Mouse (Mus musculus): ENCODE results near the gene Apoc2.

The Apoc2 gene

DNA sequence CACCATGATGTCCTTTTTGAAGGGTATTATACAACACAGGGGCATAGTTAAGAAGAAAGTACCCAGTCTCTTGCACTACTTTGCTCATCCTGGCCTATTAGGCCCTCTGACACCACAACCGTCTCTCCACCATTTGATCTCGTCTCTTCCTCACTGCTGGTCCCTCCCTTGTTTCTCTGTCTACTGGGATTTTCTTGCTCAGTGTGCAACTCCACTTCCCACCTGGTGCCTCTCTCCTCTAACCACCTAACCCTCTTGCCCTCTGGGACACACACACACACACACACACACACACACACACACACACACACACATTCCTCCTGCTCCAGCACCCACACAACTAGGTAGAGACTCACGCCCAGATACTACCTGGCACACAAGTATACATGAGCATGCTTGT lies 1.2 kb upstream of the Apoc2 start:
- no peak for DNase-seq (ENCODE audit: low read depth, low spot score)

DNA sequence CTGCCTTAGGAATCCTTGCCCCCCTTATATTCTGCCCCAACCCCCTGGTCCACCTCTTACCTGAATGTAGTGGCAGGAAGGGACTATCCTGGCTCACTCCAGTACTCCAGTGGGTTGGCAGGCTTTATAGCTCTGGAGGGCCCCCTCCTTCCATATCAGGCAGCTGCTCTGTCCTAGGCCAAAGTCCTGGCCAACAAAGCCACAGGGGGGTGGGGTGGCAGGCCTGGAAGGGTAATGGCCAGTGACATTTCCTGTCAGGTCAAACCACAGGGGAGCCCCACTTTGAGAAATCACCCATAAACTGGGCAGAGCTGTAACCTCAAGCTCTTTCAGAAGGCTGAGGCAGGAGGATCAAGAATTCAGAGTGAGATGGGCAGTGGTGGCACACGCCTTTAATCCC lies 1.1 kb downstream of the Apoc2 start:
- DNase-seq (ENCODE audit: low read depth, low spot score): no peak

DNA sequence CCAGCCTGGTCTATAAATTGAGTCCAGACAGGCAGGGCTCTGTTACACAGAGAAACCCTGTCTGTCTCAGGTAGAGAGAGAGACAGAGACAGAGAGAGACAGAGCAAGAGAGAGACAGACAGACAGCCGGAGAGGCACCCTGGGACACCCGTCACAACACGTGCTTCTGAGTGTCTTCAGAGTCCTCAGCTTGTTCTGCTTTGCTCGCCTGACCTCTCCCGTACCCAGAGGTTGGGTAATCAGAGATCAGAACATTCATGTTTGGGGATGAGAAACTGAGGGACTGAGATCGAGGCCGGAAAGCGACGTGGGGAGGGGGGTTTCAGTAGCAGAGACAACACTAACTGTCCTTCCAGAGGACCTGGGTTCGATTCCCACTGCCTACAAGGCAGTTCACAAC lies 1.9 kb downstream of the Apoc2 start:
- no peak for DNase-seq (ENCODE audit: low read depth, low spot score)

DNA sequence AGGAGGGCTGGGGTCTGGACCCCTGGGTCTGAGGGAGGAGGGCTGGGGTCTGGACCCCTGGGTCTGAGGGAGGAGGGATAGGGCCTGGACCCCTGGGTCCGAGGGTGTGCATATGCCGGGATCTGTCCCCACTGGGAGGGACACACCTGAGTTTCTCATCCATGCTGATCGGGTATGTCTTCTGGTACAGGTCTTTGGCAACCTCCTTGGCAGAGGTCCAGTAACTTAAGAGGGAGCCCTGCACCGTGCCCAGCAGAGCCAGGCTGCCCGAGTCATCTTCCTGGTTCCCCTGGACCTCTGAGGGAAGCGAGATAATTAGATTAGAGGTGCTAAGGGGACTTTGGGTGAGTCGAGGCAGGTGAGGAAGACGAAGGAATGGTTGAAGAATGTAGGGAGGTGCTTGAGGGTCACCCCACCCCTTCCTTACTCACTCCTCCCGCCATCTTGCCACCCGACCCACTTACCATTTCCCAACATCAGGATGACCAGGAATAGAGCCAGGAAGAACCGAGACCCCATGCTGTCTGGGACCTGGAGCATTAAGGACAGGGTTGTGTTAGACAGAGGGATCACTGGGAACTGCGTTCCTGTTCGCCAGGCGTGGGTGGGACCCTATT lies 4.5 kb downstream of the Apoc2 start:
- DNase-seq (ENCODE audit: low read depth, low spot score): no peak

DNA sequence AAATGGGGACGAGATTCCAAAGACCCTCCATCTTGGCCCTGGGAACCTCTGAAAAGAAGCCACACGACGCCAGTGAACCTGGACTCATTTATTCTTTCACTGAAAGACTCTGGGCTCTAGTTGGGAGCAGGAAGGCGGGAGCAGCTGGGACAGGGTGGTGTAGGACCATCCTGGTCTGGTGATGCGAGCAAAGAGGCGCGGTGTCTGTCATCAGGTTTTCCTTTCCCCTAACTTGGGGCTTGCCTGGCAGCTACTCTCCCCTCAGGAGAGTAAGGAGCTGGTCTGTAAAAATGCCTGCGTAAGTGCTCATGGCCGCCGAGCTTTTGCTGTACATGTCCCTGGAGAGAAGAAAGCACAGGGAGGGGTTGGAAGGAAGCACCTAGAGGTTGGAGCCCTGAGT lies 6.2 kb downstream of the Apoc2 start:
- no peak for DNase-seq (ENCODE audit: low read depth, low spot score)

DNA sequence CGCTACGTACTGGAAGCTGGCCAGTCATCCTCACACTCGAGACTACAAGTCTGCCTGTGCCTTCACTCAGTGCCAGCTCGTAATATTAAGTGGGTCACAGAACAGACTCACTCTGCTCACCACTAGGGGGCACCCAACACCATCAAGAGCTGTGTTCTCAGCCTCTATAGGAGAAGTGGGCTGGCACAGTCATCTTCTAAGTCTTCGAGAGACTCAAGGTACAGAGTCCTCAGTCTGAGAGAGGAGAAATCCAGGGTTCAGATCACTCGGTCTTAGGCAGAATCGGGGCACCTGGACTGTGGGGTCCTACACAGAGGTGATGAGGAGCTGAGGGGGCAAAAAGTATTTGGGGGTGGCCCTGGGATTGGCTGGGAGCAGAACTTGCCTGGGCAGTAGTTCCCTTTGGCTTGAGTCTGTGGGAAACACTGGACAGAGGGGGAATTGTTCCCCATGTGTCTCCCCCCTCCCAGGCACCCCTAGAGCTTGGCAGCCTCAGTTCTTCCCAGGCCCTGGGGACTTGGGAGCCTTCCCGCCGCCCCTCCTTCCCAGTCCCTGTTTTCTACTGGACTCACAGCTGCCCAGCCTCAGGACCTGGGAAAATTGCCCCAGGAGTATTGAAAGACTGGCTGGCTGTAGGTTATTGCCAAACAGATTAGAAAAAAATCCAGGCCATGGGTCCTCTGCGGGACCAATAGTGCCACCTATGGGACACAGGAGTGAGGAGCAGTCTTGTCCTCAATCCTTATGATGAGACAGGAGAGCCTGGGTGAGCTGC lies 8.6 kb downstream of the Apoc2 start:
- DNase-seq (ENCODE audit: low read depth, low spot score): peak; percentile 85

DNA sequence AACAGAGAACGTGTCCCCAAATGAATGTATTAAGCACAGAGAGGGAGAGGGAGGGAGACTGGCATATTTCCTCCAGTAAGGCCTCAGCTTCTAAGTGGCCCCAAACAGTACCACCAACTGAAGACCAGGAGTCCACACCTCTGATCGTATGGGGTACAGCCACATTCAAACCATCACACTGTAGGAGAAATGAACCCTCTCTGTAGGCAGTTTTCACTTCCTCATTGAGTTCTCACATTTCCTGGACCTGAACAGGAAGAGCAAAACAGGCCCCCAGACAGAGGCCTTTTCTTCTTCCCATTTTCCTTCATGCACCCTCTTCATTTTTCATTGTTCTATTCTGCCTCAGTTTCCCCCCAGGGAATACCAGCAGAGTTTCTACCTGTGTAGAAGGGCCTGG lies 10.3 kb downstream of the Apoc2 start:
- DNase-seq (ENCODE audit: low read depth, low spot score): no peak

DNA sequence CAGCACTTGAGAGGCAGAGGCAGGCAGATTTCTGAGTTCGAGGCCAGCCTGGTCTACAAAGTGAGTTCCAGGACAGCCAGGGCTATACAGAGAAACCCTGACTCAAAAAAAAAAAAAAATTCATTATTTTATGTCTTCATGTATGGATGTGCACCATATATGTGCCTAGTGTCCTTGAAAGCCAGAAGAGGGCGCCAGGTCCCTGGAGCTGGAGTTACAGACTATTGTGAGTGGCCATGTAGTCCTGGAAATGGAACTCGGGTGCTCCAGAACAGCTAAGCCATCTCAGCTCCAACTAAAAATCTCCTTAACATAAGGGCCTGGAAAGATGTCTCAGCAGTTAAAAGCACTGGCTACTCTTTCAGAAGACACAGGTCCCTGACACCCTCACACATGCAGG lies 11.0 kb downstream of the Apoc2 start:
- no peak for DNase-seq (ENCODE audit: low read depth, low spot score)

DNA sequence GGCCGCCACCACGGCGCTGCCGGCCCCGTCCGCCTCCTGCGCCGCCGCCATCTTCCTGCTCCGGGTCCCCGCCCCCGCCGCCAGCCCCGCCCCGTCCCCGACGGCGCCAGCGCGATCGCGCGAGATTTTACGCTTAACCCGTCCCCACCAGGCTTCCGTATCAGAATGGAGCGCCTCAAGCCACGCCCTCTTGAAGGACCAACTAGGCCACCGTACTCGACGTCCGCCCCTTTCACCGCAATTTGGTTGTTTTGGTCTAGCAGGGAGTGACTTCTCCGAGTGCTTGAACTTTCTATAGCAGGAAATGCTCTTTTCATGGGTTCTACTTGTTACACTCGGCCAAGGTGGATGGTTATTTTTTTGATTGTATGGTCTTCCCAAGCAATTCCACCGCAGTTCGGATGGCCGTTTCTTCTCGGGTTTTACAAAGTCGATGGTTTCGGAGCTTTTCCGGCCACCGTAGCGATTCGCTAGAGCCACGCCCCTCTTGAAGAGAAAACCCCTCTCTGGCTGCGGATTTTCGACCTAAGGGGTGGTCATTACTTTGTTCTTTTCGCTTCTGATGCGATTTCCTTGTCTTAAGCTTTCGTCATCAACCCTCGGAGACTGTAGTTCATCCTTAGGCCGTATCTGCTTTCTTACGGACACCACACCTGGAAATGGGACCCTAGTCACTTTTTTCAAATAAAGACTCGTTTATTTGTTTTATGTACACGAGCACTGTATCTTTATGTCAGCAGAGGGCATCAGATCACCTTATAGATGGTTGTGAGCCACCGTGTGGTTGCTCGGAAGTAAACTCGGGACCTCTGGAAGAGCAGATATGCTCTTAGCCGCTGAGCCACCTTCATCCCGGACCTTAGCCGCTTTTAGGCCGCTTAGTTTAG lies 12.5 kb downstream of the Apoc2 start, which contains the start of gene Clptm1:
Gene Clptm1, minus strand, starts transcription at position 79 of the 887 bp plus-strand sequence.
- peak; percentile 95 for DNase-seq (ENCODE audit: low read depth, low spot score)

DNA sequence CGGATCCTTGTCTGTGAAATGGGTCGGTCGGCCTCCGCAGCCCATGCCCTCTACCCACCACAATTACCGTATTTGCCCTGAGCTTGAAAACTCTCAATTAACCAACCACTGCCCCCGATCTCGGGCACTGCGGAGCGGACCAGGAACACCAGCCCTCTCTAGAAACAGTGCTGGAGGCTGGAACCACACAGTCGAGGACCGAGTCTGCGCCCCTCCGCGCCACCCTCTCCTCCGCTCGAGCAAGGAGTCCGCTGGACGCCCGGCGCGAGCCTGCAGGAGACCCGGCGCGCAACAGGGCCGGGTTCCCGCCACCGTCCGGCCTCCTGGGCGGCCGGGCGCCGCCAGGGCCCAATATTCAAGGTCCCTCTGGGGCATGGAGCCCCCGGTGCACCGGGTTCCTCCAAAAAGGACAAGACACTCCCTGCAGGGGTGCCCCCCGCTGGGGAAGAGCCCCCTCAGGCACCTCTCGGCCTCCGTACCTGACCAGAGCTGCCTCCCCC lies 13.2 kb downstream of the Apoc2 start:
- DNase-seq (ENCODE audit: low read depth, low spot score): no peak

DNA sequence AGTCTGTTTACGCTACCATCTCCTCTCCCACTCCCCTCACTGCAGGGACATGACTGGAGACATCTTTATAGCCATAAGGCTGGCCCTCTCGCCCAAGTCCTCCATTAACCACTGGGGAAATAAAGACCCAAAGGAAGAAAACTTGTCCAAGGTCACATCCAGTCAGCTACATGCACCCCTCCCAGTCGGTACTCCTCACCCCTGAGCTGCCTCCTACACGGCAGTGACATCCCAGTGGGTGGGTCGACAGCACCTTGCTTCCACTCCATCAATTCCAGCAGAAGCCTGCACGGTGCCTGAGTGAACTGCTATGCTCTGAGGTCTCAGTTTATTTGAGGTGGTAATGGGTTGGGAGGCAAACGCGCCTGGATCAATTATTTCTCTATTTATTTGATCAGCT lies 13.8 kb downstream of the Apoc2 start:
- DNase-seq (ENCODE audit: low read depth, low spot score): no peak

DNA sequence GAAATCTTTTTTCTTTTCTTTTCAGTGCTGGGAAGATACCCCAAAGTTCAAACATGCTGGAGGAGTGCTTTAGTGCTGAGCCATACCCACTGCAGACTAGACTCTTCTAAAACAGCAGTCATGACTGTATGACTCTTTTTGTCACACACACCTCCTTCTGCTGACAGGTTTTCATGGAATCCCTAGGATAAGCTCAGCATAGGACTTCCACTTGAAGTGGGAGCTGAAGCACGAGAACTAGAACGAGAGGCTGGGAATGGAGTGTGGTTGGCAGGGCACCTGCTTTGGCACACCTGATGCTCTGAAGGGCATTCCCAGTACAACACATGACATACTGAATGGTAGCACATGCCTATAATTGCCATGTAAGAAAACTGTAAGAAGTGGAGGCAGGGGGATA lies 25.1 kb downstream of the Apoc2 start:
- DNase-seq (ENCODE audit: low read depth, low spot score): no peak

DNA sequence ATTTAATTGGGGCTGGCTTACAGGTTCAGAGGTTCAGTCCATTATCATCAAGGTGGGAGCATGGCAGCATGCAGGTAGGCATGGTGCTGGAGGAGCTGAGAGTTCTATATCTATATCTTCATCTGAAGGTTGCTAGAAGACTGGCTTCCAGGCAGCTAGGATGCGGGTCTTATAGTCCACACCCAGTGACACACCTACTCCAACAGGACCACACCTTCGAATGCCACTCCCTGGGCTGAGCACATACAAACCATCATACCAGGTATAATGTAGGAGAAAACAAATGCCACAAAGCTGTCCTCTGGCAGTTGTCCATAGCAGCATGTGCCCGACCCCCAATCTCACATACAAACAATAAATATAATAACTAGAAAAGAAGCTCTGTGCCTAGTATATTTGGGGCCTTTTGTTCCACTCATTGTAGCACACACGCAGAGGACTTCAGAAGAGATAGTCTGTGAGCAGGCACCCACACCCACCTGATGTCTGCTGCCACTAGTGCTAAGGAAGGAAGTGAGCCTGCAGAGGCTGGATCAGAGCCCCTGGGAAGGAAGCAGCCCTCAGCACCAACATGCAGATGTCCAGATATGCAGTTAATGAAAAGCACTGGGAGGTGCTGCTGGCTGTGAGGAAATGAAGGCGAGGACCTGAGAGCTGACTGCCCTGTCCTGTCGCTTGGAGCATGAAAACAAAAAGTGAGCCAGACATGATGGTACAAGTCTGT lies 26.5 kb downstream of the Apoc2 start:
- DNase-seq (ENCODE audit: low read depth, low spot score): no peak

DNA sequence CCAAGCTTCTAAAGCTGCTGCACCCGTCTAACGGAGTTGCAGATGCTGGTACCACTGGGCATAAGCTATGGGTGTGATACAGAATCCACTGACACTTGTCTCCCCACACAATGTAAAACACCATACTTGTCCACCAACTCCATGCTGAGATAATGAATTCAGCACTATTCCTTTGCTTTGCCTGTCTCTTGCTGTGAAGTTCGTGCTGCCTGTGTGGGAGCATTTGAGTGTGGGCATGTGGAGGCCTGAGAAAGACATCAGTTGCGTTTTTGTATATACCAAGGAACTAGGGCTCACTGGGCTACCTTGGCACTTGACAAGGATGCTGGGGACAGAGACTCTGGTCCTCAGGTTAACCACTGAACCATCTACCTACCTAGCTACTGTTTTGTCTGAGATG lies 36.5 kb downstream of the Apoc2 start:
- no peak for DNase-seq (ENCODE audit: low read depth, low spot score)

DNA sequence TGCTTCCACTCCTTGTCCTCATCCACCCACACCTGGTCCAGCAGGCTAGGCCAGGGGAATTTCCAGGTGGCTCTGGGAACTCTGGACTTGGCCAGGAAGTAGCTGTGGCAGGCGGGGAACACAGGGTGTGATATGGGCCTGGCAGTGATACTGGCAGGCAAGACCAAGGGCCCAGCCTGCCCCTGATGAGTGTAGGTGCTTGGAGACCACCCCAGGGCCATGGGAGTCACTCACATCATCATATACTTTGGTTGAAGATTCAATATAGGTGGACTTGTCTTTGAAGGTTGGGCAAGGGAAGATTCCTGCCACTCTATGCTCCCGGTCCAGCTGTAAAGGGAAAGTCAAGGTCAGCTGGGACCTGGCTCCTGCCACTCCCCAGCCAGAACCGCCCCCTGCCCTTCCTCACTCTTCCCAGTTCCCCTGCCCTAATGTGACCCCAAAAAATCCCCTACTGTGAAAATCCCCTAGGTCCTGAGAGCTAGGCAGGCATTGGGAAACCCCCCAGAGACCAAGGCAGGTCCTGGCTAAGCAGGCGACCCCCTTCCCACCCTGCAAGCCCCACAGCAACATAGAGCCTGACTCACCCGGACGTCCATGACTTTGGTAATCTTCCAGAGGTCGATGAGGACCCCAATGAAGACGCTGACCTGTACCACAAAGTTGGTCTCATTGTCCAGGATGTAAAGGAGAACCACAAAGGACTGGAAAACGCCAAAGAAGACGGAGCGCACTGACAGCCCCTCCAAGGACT lies 42.5 kb downstream of the Apoc2 start:
- no peak for DNase-seq (ENCODE audit: low read depth, low spot score)

DNA sequence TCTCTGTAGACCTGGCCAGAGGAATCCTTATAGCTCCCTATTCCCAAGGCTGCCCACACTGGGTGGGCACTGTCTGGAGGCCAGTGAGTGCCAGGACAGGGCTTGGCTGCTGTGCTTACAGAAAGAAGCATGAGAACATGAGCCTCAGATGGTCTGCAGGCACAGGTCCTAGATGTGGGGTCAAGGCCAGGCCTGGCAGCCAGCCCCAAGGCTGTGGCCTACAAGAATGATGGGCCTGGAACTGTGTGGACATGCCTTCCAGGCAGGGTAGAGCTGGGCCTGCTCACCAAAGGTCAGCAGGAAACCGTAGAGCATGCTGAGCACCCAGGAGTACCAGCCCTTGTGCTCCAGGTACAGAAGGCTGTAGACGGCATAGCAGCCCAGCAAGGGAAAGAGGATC lies 43.1 kb downstream of the Apoc2 start:
- no peak for DNase-seq (ENCODE audit: low read depth, low spot score)

DNA sequence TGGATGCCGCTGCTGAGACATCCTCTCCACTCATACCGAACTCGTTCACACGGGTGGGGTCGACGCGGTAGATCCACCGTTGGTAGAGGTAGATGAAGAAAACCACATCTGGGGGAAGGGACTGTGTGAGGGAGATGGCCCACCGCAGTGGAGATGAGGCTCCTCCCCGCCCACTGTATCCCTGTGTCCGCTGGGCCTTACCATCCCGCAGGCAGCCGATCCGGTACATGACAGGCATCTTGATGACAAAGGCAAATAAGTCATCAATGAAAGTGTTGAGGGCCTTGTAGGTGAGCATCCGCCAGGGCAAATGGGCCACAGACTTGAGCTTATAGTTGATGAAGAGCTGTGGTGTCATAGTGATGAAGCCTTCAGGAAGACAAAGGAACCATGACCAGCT lies 43.9 kb downstream of the Apoc2 start:
- DNase-seq (ENCODE audit: low read depth, low spot score): no peak

DNA sequence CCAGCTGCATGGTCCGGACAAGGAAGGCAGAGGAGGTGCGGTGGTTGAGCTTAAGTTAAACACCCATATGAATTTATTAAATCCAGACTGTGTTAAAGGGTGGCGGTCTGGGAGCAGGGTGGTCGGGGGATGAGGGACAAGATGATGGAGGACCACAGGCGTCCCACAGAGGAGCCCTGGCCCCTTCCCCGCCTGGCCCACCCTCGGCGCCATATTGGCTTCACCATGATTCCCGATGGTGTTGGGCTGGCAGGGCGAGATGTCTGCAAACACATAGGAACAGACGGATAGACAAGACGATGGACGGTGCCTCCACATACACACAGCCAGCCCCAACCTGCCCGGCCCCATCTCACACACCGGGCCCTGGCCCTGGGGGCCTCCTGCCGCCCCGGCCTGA lies 44.5 kb downstream of the Apoc2 start:
- no peak for DNase-seq (ENCODE audit: low read depth, low spot score)

DNA sequence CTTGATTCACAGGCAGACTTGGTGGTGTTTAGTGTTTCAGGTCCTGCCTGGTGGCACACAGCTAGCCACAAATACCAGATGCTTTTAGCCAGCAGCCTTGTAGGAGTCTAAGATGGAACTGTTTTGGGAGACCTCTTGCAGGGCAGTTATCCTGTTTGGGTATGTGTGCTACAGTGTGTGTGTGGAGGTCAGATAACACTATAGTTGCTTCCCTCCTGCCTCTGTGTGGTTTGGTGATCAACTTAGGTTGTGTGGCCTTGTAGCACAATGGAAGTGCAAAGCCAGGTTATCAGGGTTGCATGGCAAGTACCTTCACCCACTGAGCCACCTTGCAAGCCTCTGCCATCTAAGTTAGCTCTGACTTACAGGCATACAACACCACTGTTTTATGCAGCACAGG lies 45.0 kb downstream of the Apoc2 start:
- no peak for DNase-seq (ENCODE audit: low read depth, low spot score)

DNA sequence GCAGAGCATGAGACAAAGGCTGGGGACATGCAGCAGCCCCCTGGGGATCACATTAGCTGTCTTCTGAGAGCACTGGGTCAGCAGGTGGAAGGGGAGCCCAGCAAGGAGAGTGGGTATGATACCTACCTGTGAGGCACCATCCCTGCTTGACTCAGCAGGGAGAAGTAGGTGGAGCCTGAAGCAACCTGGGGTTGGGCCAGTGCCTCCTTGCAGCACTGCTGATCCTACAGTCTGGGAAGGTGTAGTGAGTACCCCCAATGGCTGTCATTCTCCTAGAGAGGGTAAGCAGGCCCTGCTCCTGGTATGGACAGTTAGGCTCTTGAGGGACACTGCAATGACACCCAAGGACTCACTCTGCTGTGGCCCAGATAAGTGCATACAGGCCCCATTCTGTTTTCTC lies 45.5 kb downstream of the Apoc2 start:
- DNase-seq (ENCODE audit: low read depth, low spot score): no peak

DNA sequence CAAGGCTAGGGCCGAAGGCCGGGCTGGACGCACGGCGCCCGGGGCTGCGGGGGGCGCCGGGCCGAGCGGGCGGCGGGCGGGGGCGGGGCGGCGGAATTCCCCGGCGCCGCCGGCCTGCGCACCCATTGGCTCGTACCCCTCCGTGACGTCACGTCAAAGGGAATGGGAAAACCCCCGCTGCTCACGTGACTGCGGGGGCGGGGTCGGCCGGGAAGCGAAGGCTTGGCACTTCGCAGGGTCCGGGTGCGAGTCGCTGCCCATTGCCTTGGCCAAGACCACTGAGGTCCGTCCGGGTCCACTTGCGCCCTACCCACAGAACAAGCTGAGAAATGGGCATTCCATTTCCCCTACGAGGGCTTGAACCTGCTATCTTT lies 48.4 kb downstream of the Apoc2 start, which contains the start of gene Relb:
Gene Relb, minus strand, starts transcription at position 78 of the 374 bp plus-strand sequence.
- DNase-seq (ENCODE audit: low read depth, low spot score): peak; percentile 87

Measured in embryo, embryonic 11.5 days (tissue).